Mouse (Mus musculus): Measurements from ENCODE around the gene Ccne1. TPM values are rescaled to one million over a fixed set of nuclear protein-coding genes. Genes with fewer than 3 reads are reported as not detected.

Ccne1 gene
- polyA plus RNA-seq (2015; fragmentation: Nextera tagmentation; extraction: Ambion mirVana) = 18.2 and 19.4 TPM in 2 replicates

GRCm38 (mm10) chr7:38107371-38108259, at the start of gene Ccne1:
Ccne1 (minus strand) TSS chr7:38107534.

Other genes with a start within 250 kb of the Ccne1 start
- gene Uri1, start 84.0 kb downstream of the Ccne1 start, polyA plus RNA-seq (2015; fragmentation: Nextera tagmentation; extraction: Ambion mirVana) = 35.5 and 38.3 TPM in 2 replicates
- 29.1 and 31.2 TPM in 2 replicates for gene 1600014C10Rik, start 75.7 kb upstream of the Ccne1 start, polyA plus RNA-seq (2015; fragmentation: Nextera tagmentation; extraction: Ambion mirVana)
- gene Plekhf1, start 120.5 kb upstream of the Ccne1 start, polyA plus RNA-seq (2015; fragmentation: Nextera tagmentation; extraction: Ambion mirVana) = 0.79 and 0.99 TPM in 2 replicates
- 58.2 and 60.5 TPM in 2 replicates for gene Pop4, start 163.9 kb upstream of the Ccne1 start, polyA plus RNA-seq (2015; fragmentation: Nextera tagmentation; extraction: Ambion mirVana)